Mouse (Mus musculus) thymus, postnatal 0 days (tissue): ENCODE results near the gene Dlgap1. TPM values are rescaled to one million over a fixed set of nuclear protein-coding genes. Genes with fewer than 3 reads are reported as not detected.
"Not testable (repeated sequence)": the region's sequence is repeated elsewhere in the genome, so short reads cannot be mapped to it uniquely, and the experiment has no call there.

Source experiments
- DNase-seq: peaks from one replicate; pipeline ENCODE4 v3.0.0-alpha.2; 2015; ENCODE audit warnings: low spot score
- polyA plus RNA-seq: library from polyadenylated mRNA; unstranded; fragments of >200 nt; fragmentation: Nextera tagmentation; extraction: Ambion mirVana; gene quantifications from 2 replicates; pipeline ENCODE4 v1.2.1, GENCODE M21; 2015

The Dlgap1 gene
- polyA plus RNA-seq, 1 experiment from 2014 or later: not detected

- no peak for DNase-seq
Observed at GRCm38 (mm10) chr17:70796940-70797772, 828.3 kb downstream of the Dlgap1 start.

GRCm38 (mm10) chr17:70797773-70798045 lies 828.8 kb downstream of the Dlgap1 start:
- no peak for DNase-seq

- DNase-seq: no peak
Observed at GRCm38 (mm10) chr17:70799266-70799665, 830.4 kb downstream of the Dlgap1 start.

GRCm38 (mm10) chr17:70802022-70802421 lies 833.1 kb downstream of the Dlgap1 start:
- DNase-seq: no peak

- DNase-seq: no peak
Observed at GRCm38 (mm10) chr17:70805866-70806265, 837.0 kb downstream of the Dlgap1 start.

- DNase-seq: no peak
Observed at GRCm38 (mm10) chr17:70806600-70806999, 837.7 kb downstream of the Dlgap1 start.

- DNase-seq: no peak
Observed at GRCm38 (mm10) chr17:70807885-70808284, 839.0 kb downstream of the Dlgap1 start.

GRCm38 (mm10) chr17:70808837-70809236 lies 840.0 kb downstream of the Dlgap1 start:
- no peak for DNase-seq

GRCm38 (mm10) chr17:70809776-70810175 lies 840.9 kb downstream of the Dlgap1 start:
- no peak for DNase-seq

GRCm38 (mm10) chr17:70810795-70811194 lies 841.9 kb downstream of the Dlgap1 start:
- DNase-seq: no peak

- no peak for DNase-seq
Observed at GRCm38 (mm10) chr17:70815001-70815400, 846.1 kb downstream of the Dlgap1 start.

- DNase-seq: no peak
Observed at GRCm38 (mm10) chr17:70817862-70818451, 849.1 kb downstream of the Dlgap1 start.

- DNase-seq: no peak
Observed at GRCm38 (mm10) chr17:70823083-70823482, 854.2 kb downstream of the Dlgap1 start.

- no peak for DNase-seq
Observed at GRCm38 (mm10) chr17:70826227-70826626, 857.4 kb downstream of the Dlgap1 start.

- DNase-seq: not testable (repeated sequence)
Observed at GRCm38 (mm10) chr17:70827463-70828179, 858.7 kb downstream of the Dlgap1 start.

GRCm38 (mm10) chr17:70828180-70828528 lies 859.3 kb downstream of the Dlgap1 start:
- DNase-seq: no peak

GRCm38 (mm10) chr17:70828569-70828968 lies 859.7 kb downstream of the Dlgap1 start:
- no peak for DNase-seq

GRCm38 (mm10) chr17:70829217-70829616 lies 860.3 kb downstream of the Dlgap1 start:
- DNase-seq: no peak

- DNase-seq: no peak
Observed at GRCm38 (mm10) chr17:70829943-70830715, 861.3 kb downstream of the Dlgap1 start.

GRCm38 (mm10) chr17:70831591-70831990 lies 862.7 kb downstream of the Dlgap1 start:
- DNase-seq: no peak

- DNase-seq: no peak
Observed at GRCm38 (mm10) chr17:70832544-70832943, 863.7 kb downstream of the Dlgap1 start.
